Mouse (Mus musculus) hindbrain, embryonic 10.5 days (tissue): ENCODE results near the gene Igll1. TPM values are rescaled to one million over a fixed set of nuclear protein-coding genes. Genes with fewer than 3 reads are reported as not detected.
A peak's percentile ranks its signal among the peaks of the same experiment; 100 is the strongest.

Source experiments
- DNase-seq: peaks from one replicate; pipeline ENCODE4 v3.0.0-alpha.2; 2017; ENCODE audit warnings: low spot score
- H3K27ac ChIP-seq: fragments of 300-500 bp; sonication (generic); 2 replicates; pipeline ENCODE4 v1.5.1; 2016; ENCODE audit warnings: mild to moderate bottlenecking, moderate library complexity
- H3K27me3 ChIP-seq: fragments of 300-500 bp; sonication (generic); 2 replicates; pipeline ENCODE4 v1.6.1; 2016; ENCODE audit warnings: mild to moderate bottlenecking; ENCODE audit not compliant: poor library complexity, insufficient read depth, severe bottlenecking
- H3K36me3 ChIP-seq: fragments of 300-500 bp; sonication (generic); 2 replicates; pipeline ENCODE4 v1.6.1; 2016; ENCODE audit warnings: mild to moderate bottlenecking, moderate library complexity
- H3K4me1 ChIP-seq: fragments of 300-500 bp; sonication (generic); replicated peaks from 2 replicates; pipeline ENCODE4 v1.6.1; 2016; ENCODE audit warnings: mild to moderate bottlenecking
- H3K4me3 ChIP-seq: fragments of 300-500 bp; sonication (generic); 2 replicates; pipeline ENCODE4 v1.5.1; 2016; ENCODE audit warnings: mild to moderate bottlenecking, moderate library complexity
- H3K9me3 ChIP-seq: fragments of 300-500 bp; sonication (generic); 2 replicates; pipeline ENCODE4 v1.6.1; 2016; ENCODE audit warnings: mild to moderate bottlenecking, moderate library complexity
- WGBS: fragments of 180-500 bp; shearing (Covaris S2); methylation state at CpG from one replicate; pipeline ENCODE4 v1.1.7; 2016; 5-methylcytosine and 5-hydroxymethylcytosine counted together
- polyA plus RNA-seq: library from polyadenylated mRNA; unstranded; fragments of >200 nt; fragmentation: Nextera tagmentation; extraction: Ambion mirVana; gene quantifications from 2 replicates; pipeline ENCODE4 v1.2.1, GENCODE M21; 2016

The Igll1 gene
- polyA plus RNA-seq, 1 experiment from 2014 or later: 0.14 TPM

- Histone ChIP-seq H3K27ac (peak within 1 kb of the TSS; percentile 51), H3K4me3 (peak within 1 kb of the TSS; percentile 67), H3K9me3 (no peaks in the 10 kb centered on the region), H3K36me3 (no peaks in the 10 kb centered on the region), H3K27me3 (no peaks in the 10 kb centered on the region), H3K4me1 (peaks cover 8% of the 10 kb centered on the region; the same call in 1 of the 2 replicates)
- WGBS: 7% methylated on average over 33 of the region's 33 CpGs
- peak; percentile 75 for DNase-seq
Measured at GRCm38 (mm10) chr16:16828757-16829615, 34.8 kb downstream of the Igll1 start, which contains the start of gene Spag6l. Spag6l (minus strand) TSS chr16:16829456.

- Histone ChIP-seq H3K9me3 (no peaks in the 10 kb centered on the region), H3K27me3 (no peaks in the 10 kb centered on the region), H3K36me3 (no peaks in the 10 kb centered on the region), H3K4me1 (peaks cover 8% of the 10 kb centered on the region; the same call in 1 of the 2 replicates), H3K27ac (no peak overlapping the region), H3K4me3 (no peak overlapping the region)
- DNase-seq: no peak
- WGBS: 83% methylated on average over 2 of the region's 2 CpGs
Measured at GRCm38 (mm10) chr16:16826223-16826622, 37.6 kb downstream of the Igll1 start.

GRCm38 (mm10) chr16:16825476-16825875, 38.3 kb downstream of the Igll1 start:
- H3K27ac ChIP-seq: no peak overlapping the region
- 37% methylated on average over 5 of the region's 5 CpGs for WGBS
- H3K36me3 ChIP-seq: no peaks in the 10 kb centered on the region
- no peak overlapping the region for H3K4me3 ChIP-seq
- no peaks in the 10 kb centered on the region for H3K27me3 ChIP-seq
- no peak for DNase-seq
- peaks cover 8% of the 10 kb centered on the region; the same call in 1 of the 2 replicates for H3K4me1 ChIP-seq
- H3K9me3 ChIP-seq: no peaks in the 10 kb centered on the region

Other genes starting within 250 kb of the Igll1 start
- gene Olfr19, start 187.6 kb downstream of the Igll1 start, polyA plus RNA-seq: not detected in 2 replicates
- 3.7 and 6.2 TPM in 2 replicates for gene Spag6l, start 34.5 kb downstream of the Igll1 start, polyA plus RNA-seq
- gene Top3b, start 6.8 kb upstream of the Igll1 start, polyA plus RNA-seq: 70.2 and 70.8 TPM in 2 replicates
- gene Vpreb1, start 6.9 kb upstream of the Igll1 start, polyA plus RNA-seq: 1.7 and 2.0 TPM in 2 replicates
- 26.5 and 29.5 TPM in 2 replicates for gene Ppm1f, start 32.5 kb upstream of the Igll1 start, polyA plus RNA-seq
- gene Mapk1, start 119.4 kb upstream of the Igll1 start, polyA plus RNA-seq: 143 and 150 TPM in 2 replicates
- gene Ypel1, start 205.7 kb upstream of the Igll1 start, polyA plus RNA-seq: 103 and 104 TPM in 2 replicates
- 159 and 177 TPM in 2 replicates for gene Ppil2, start 247.3 kb upstream of the Igll1 start, polyA plus RNA-seq